Mouse (Mus musculus): Measurements from ENCODE around the gene Slc17a3. TPM values are rescaled to one million over a fixed set of nuclear protein-coding genes. Genes with fewer than 3 reads are reported as not detected.

Slc17a3 gene
- polyA plus RNA-seq, 1 experiment = 0.06 TPM

- DNase-seq (ENCODE audit: low read depth in 1 of 2, low spot score in 2 of 2) = no peak
- Histone ChIP-seq H3K4me1 (ENCODE audit: control insufficient read depth, insufficient read depth, insufficient read length) (no peaks in the 10 kb centered on the region), H3K4me3 (ENCODE audit: extremely low read depth, insufficient read depth, insufficient read length) (no peak overlapping the region), H3K27ac (ENCODE audit: insufficient read depth, low read length) (no peak overlapping the region), H3K27me3 (ENCODE audit: control insufficient read depth, insufficient read depth, low read length) (no peaks in the 10 kb centered on the region), H3K36me3 (ENCODE audit: control insufficient read depth, insufficient read depth, low read length) (no peaks in the 10 kb centered on the region)
- 84% methylated on average over 8 of the region's 8 CpGs for WGBS
- no peak for TF ChIP-seq CTCF (IDR thresholded peaks at IDR 0.05; ENCODE audit: extremely low read depth, insufficient read depth, insufficient read length, insufficient replicate concordance)
- no peak for TF ChIP-seq POLR2A (IDR thresholded peaks at IDR 0.05; ENCODE audit: low read depth, low read length)
Measured at GRCm38 (mm10) chr13:23868790-23869533, 29.7 kb downstream of the Slc17a3 start.

- 86% methylated on average over 3 of the region's 3 CpGs for WGBS
- no peak overlapping the region for H3K4me3 ChIP-seq (ENCODE audit: extremely low read depth, insufficient read depth, insufficient read length)
- no peak overlapping the region for H3K27ac ChIP-seq (ENCODE audit: insufficient read depth, low read length)
Measured at GRCm38 (mm10) chr13:23869996-23870395, 30.8 kb downstream of the Slc17a3 start.

GRCm38 (mm10) chr13:23873141-23873540 is 33.9 kb downstream of the Slc17a3 start:
- H3K27ac ChIP-seq (ENCODE audit: insufficient read depth, low read length) = no peak overlapping the region
- no peak for DNase-seq (ENCODE audit: low read depth in 1 of 2, low spot score in 2 of 2)
- no peaks in the 10 kb centered on the region for H3K4me1 ChIP-seq (ENCODE audit: control insufficient read depth, insufficient read depth, insufficient read length)
- 85% methylated on average over 5 of the region's 5 CpGs for WGBS
- TF ChIP-seq POLR2A (IDR thresholded peaks at IDR 0.05; ENCODE audit: low read depth, low read length) (no peak), CTCF (IDR thresholded peaks at IDR 0.05; ENCODE audit: extremely low read depth, insufficient read depth, insufficient read length, insufficient replicate concordance) (no peak)
- H3K4me3 ChIP-seq (ENCODE audit: extremely low read depth, insufficient read depth, insufficient read length) = no peak overlapping the region
- no peaks in the 10 kb centered on the region for H3K36me3 ChIP-seq (ENCODE audit: control insufficient read depth, insufficient read depth, low read length)
- H3K27me3 ChIP-seq (ENCODE audit: control insufficient read depth, insufficient read depth, low read length) = no peaks in the 10 kb centered on the region

More at GRCm38 (mm10) chr13:23869996-23870395, 30.8 kb downstream of the Slc17a3 start:
- DNase-seq (ENCODE audit: low read depth in 1 of 2, low spot score in 2 of 2) = no peak
- Histone ChIP-seq H3K36me3 (ENCODE audit: control insufficient read depth, insufficient read depth, low read length) (no peaks in the 10 kb centered on the region), H3K4me1 (ENCODE audit: control insufficient read depth, insufficient read depth, insufficient read length) (no peaks in the 10 kb centered on the region), H3K27me3 (ENCODE audit: control insufficient read depth, insufficient read depth, low read length) (no peaks in the 10 kb centered on the region)
- TF ChIP-seq POLR2A (IDR thresholded peaks at IDR 0.05; ENCODE audit: low read depth, low read length) (no peak), CTCF (IDR thresholded peaks at IDR 0.05; ENCODE audit: extremely low read depth, insufficient read depth, insufficient read length, insufficient replicate concordance) (no peak)

- no peak for TF ChIP-seq CTCF (IDR thresholded peaks at IDR 0.05; ENCODE audit: extremely low read depth, insufficient read depth, insufficient read length, insufficient replicate concordance)
- TF ChIP-seq POLR2A (IDR thresholded peaks at IDR 0.05; ENCODE audit: low read depth, low read length) = no peak
- 83% methylated on average over 3 of the region's 3 CpGs for WGBS
- DNase-seq (ENCODE audit: low read depth in 1 of 2, low spot score in 2 of 2) = no peak
- Histone ChIP-seq H3K27ac (ENCODE audit: insufficient read depth, low read length) (no peak overlapping the region), H3K4me3 (ENCODE audit: extremely low read depth, insufficient read depth, insufficient read length) (no peak overlapping the region), H3K36me3 (ENCODE audit: control insufficient read depth, insufficient read depth, low read length) (no peaks in the 10 kb centered on the region), H3K27me3 (ENCODE audit: control insufficient read depth, insufficient read depth, low read length) (no peaks in the 10 kb centered on the region), H3K4me1 (ENCODE audit: control insufficient read depth, insufficient read depth, insufficient read length) (no peaks in the 10 kb centered on the region)
Measured at GRCm38 (mm10) chr13:23879106-23879505, 39.9 kb downstream of the Slc17a3 start.

- DNase-seq (ENCODE audit: low read depth in 1 of 2, low spot score in 2 of 2) = peak in 1 of 2 experiments; percentile 36
- no peaks in the 10 kb centered on the region for H3K27me3 ChIP-seq (ENCODE audit: control insufficient read depth, insufficient read depth, low read length)
- no peak overlapping the region for H3K27ac ChIP-seq (ENCODE audit: insufficient read depth, low read length)
- TF ChIP-seq POLR2A (IDR thresholded peaks at IDR 0.05; ENCODE audit: low read depth, low read length) = no peak
- no peak for TF ChIP-seq CTCF (IDR thresholded peaks at IDR 0.05; ENCODE audit: extremely low read depth, insufficient read depth, insufficient read length, insufficient replicate concordance)
- no peaks in the 10 kb centered on the region for H3K36me3 ChIP-seq (ENCODE audit: control insufficient read depth, insufficient read depth, low read length)
- no peak overlapping the region for H3K4me3 ChIP-seq (ENCODE audit: extremely low read depth, insufficient read depth, insufficient read length)
- 6% methylated on average over 5 of the region's 5 CpGs for WGBS
- H3K4me1 ChIP-seq (ENCODE audit: control insufficient read depth, insufficient read depth, insufficient read length) = no peaks in the 10 kb centered on the region
Measured at GRCm38 (mm10) chr13:23879636-23880035, 40.4 kb downstream of the Slc17a3 start.

GRCm38 (mm10) chr13:23885540-23885939 is 46.3 kb downstream of the Slc17a3 start:
- TF ChIP-seq CTCF (IDR thresholded peaks at IDR 0.05; ENCODE audit: extremely low read depth, insufficient read depth, insufficient read length, insufficient replicate concordance) (peak; percentile 24; the same call in 1 of the 2 replicates), POLR2A (IDR thresholded peaks at IDR 0.05; ENCODE audit: low read depth, low read length) (no peak)
- Histone ChIP-seq H3K27me3 (ENCODE audit: control insufficient read depth, insufficient read depth, low read length) (no peaks in the 10 kb centered on the region), H3K36me3 (ENCODE audit: control insufficient read depth, insufficient read depth, low read length) (no peaks in the 10 kb centered on the region), H3K27ac (ENCODE audit: insufficient read depth, low read length) (no peak overlapping the region), H3K4me1 (ENCODE audit: control insufficient read depth, insufficient read depth, insufficient read length) (no peaks in the 10 kb centered on the region), H3K4me3 (ENCODE audit: extremely low read depth, insufficient read depth, insufficient read length) (no peak overlapping the region)
- peak; percentile 35 to 59 for DNase-seq (ENCODE audit: low read depth in 1 of 2, low spot score in 2 of 2)
- 23% methylated on average over 2 of the region's 2 CpGs for WGBS

Data from spleen, adult 2 months (tissue).